Mouse (Mus musculus): ENCODE results near the gene Clca1.

GRCm38 (mm10) chr3:145072339-145072738, 39.8 kb upstream of the Clca1 start:
- TF ChIP-seq GATA1 (IDR thresholded peaks at IDR 0.05; ENCODE audit: borderline replicate concordance, low read length) (no peak), FLI1 (IDR thresholded peaks at IDR 0.05; ENCODE audit: low read length) (no peak)
